Mouse (Mus musculus): ENCODE results near the gene Ubfd1. TPM values are rescaled to one million over a fixed set of nuclear protein-coding genes. Genes with fewer than 3 reads are reported as not detected.

Gene Ubfd1
- polyA plus RNA-seq, 1 experiment from 2014 or later: 110 TPM

DNA sequence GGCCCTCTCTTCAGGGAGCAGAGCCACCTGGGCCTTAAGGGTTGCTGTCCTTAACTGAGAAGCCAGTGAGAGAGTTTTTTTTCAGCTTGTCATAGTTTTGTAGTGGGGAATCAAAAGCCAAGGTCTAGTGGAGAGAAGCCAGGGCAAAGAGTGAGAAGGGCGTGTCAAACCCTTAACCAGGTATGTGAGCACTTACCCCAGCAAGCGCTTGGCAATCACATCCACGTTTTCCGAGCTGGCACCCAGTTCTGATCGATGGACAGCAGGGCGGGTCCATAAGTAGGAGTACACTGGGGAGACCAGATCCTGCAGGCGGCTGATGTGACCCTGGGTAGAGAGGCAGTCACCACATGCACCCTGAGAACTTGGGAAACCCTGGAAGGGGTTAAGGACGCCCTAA, 22.9 kb upstream of the Ubfd1 start:
- Histone ChIP-seq H3K27me3 (ENCODE audit: control insufficient read depth, insufficient read depth, low read length) (no peaks in the 10 kb centered on the region), H3K4me2 (ENCODE audit: low read depth) (no peak overlapping the region), H3K4me3 (ENCODE audit: low read depth, low read length) (no peak overlapping the region), H3K36me3 (ENCODE audit: control insufficient read depth, insufficient read depth, low read length) (peaks cover 3% of the 10 kb centered on the region), H3K9ac (ENCODE audit: low read length) (no peak overlapping the region), H3K27ac (ENCODE audit: low read depth, low read length) (no peak overlapping the region), H3K4me1 (ENCODE audit: control insufficient read depth, insufficient read depth, low read length) (no peaks in the 10 kb centered on the region), H3K9me3 (ENCODE audit: control insufficient read depth, low read length) (no peaks in the 10 kb centered on the region)
- DNase-seq (ENCODE audit: low spot score) (no peak), ATAC-seq (ENCODE audit: insufficient read depth, low FRiP score, low TSS enrichment) (no peak)
- WGBS: 90% methylated on average over 8 of the region's 8 CpGs

DNA sequence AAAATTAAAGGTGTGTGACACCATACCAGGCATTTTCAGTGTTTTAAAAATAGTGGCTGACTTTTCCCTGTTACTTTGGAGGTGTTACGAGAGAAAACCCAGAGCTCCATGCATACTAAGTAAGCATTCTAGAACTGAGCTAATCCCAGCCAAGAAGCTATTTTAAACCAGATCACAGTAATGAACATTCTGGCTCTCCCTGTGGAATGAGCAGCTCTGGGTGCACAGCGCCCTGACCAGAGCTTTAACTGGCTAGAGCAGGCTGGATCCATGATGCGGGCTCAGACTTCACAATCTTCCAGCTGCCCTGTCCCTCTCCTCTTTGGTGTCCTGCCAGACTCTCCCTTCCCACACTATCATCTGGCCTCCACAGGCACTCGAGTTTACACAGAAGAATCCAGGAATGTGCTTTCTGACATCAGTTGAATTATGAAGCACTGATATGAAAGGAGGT, 21.8 kb upstream of the Ubfd1 start:
- H3K9me3 ChIP-seq (ENCODE audit: control insufficient read depth, low read length): no peaks in the 10 kb centered on the region
- H3K27ac ChIP-seq (ENCODE audit: low read depth, low read length): no peak overlapping the region
- WGBS: 88% methylated on average over 4 of the region's 4 CpGs
- ATAC-seq (ENCODE audit: insufficient read depth, low FRiP score, low TSS enrichment): no peak
- no peaks in the 10 kb centered on the region; the same call in 1 of the 2 replicates for H3K36me3 ChIP-seq (ENCODE audit: control insufficient read depth, insufficient read depth, low read length)
- H3K4me3 ChIP-seq (ENCODE audit: low read depth, low read length): no peak overlapping the region
- H3K27me3 ChIP-seq (ENCODE audit: control insufficient read depth, insufficient read depth, low read length): no peaks in the 10 kb centered on the region
- no peak overlapping the region for H3K9ac ChIP-seq (ENCODE audit: low read length)
- no peak for DNase-seq (ENCODE audit: low spot score)
- no peak overlapping the region for H3K4me2 ChIP-seq (ENCODE audit: low read depth)
- no peaks in the 10 kb centered on the region for H3K4me1 ChIP-seq (ENCODE audit: control insufficient read depth, insufficient read depth, low read length)

DNA sequence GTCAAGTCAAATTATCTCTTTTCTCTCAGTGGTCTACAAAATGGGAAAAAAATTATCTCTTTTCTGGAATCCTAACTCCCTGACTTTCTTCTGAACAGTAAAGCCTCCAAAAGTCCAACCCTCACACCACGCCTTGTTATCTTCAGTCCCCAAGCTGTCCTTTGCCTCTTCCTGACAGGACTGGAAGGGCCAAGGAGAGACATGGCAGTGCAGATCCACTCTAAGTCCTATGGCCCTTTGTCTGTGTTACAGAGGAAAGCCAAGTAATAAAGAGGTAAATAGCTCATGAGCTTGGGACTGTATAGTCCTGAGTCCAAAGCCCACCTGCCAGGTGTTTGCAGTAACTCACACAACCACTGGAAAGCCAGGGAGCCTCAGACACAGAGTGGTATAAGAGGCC, 21.3 kb upstream of the Ubfd1 start:
- Histone ChIP-seq H3K9ac (ENCODE audit: low read length) (no peak overlapping the region), H3K27ac (ENCODE audit: low read depth, low read length) (no peak overlapping the region), H3K36me3 (ENCODE audit: control insufficient read depth, insufficient read depth, low read length) (no peaks in the 10 kb centered on the region; the same call in 1 of the 2 replicates), H3K4me1 (ENCODE audit: control insufficient read depth, insufficient read depth, low read length) (no peaks in the 10 kb centered on the region), H3K4me2 (ENCODE audit: low read depth) (no peak overlapping the region), H3K4me3 (ENCODE audit: low read depth, low read length) (no peak overlapping the region), H3K9me3 (ENCODE audit: control insufficient read depth, low read length) (no peaks in the 10 kb centered on the region), H3K27me3 (ENCODE audit: control insufficient read depth, insufficient read depth, low read length) (no peaks in the 10 kb centered on the region)
- WGBS: 100% methylated on average over 1 of the region's 1 CpGs
- no peak for ATAC-seq (ENCODE audit: insufficient read depth, low FRiP score, low TSS enrichment)
- DNase-seq (ENCODE audit: low spot score): no peak

DNA sequence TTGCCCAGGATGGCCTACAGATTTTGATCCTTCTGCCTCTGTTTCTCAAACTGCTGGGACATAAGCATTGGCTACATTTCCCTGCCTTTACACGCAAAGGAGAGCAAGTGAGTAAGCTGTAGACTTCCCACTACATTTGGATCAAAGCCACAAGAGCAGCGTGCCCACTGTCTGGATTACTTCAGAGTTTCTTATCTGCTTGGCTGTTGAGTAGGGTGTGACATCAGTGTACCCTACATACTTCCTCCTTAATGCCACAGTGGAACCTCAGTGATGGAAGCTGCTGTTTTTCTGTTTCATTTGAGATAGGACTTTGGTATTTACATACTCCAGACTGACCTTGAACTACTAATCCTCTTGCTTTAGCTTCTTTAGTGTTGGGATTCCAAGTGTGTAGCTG, 20.2 kb upstream of the Ubfd1 start:
- Histone ChIP-seq H3K27ac (ENCODE audit: low read depth, low read length) (no peak overlapping the region), H3K9me3 (ENCODE audit: control insufficient read depth, low read length) (no peaks in the 10 kb centered on the region), H3K9ac (ENCODE audit: low read length) (no peak overlapping the region), H3K36me3 (ENCODE audit: control insufficient read depth, insufficient read depth, low read length) (no peaks in the 10 kb centered on the region; the same call in 1 of the 2 replicates), H3K4me1 (ENCODE audit: control insufficient read depth, insufficient read depth, low read length) (no peaks in the 10 kb centered on the region), H3K27me3 (ENCODE audit: control insufficient read depth, insufficient read depth, low read length) (no peaks in the 10 kb centered on the region), H3K4me2 (ENCODE audit: low read depth) (no peak overlapping the region), H3K4me3 (ENCODE audit: low read depth, low read length) (no peak overlapping the region)
- no peak for ATAC-seq (ENCODE audit: insufficient read depth, low FRiP score, low TSS enrichment)
- DNase-seq (ENCODE audit: low spot score): no peak
- WGBS: 96% methylated on average over 2 of the region's 2 CpGs

DNA sequence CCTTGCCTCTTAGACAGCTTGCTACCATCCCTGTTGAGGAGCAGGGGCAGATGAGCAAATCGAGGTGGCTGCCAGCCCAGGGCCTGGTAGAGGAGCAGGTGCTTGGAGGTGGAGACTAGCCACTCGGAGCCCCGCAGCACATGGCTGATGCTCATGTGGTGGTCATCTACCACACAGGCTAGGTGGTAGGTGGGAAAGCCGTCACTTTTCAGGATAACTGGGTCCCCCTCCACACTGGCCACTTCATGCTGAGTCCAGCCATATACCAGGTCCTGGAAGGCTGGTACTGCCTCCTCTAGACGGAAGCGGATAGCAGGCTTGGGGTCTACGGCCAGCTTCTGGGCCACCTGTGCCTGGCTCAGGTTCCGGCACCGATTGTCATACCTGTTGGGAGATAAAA, 18.8 kb upstream of the Ubfd1 start:
- no peak overlapping the region for H3K4me3 ChIP-seq (ENCODE audit: low read depth, low read length)
- no peak for ATAC-seq (ENCODE audit: insufficient read depth, low FRiP score, low TSS enrichment)
- no peak overlapping the region for H3K27ac ChIP-seq (ENCODE audit: low read depth, low read length)
- H3K4me2 ChIP-seq (ENCODE audit: low read depth): no peak overlapping the region
- no peak for DNase-seq (ENCODE audit: low spot score)
- no peaks in the 10 kb centered on the region for H3K4me1 ChIP-seq (ENCODE audit: control insufficient read depth, insufficient read depth, low read length)
- H3K9me3 ChIP-seq (ENCODE audit: control insufficient read depth, low read length): no peaks in the 10 kb centered on the region
- H3K27me3 ChIP-seq (ENCODE audit: control insufficient read depth, insufficient read depth, low read length): no peaks in the 10 kb centered on the region
- 95% methylated on average over 9 of the region's 9 CpGs for WGBS
- no peaks in the 10 kb centered on the region; the same call in 1 of the 2 replicates for H3K36me3 ChIP-seq (ENCODE audit: control insufficient read depth, insufficient read depth, low read length)
- no peak overlapping the region for H3K9ac ChIP-seq (ENCODE audit: low read length)

DNA sequence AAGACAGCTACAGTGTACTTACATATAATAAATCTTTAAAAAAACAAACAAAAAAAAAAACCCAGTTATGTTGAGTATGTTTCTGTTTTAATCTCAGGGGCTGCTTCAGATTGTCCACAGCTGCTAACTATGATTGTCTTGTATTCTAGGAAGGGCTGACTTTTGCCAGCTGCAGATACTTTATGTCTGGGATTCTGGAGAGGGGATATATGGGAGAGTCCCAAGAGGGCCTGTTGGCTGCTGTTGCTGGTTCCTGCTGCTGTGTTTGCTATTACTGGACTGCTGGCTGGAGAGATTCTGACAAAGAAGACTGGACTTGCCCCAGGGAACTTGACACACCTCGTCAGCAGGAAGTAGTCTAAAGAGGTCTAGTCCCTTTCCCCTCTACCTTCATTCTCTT, 16.1 kb upstream of the Ubfd1 start:
- Histone ChIP-seq H3K36me3 (ENCODE audit: control insufficient read depth, insufficient read depth, low read length) (no peaks in the 10 kb centered on the region; the same call in 1 of the 2 replicates), H3K4me3 (ENCODE audit: low read depth, low read length) (no peak overlapping the region)

DNA sequence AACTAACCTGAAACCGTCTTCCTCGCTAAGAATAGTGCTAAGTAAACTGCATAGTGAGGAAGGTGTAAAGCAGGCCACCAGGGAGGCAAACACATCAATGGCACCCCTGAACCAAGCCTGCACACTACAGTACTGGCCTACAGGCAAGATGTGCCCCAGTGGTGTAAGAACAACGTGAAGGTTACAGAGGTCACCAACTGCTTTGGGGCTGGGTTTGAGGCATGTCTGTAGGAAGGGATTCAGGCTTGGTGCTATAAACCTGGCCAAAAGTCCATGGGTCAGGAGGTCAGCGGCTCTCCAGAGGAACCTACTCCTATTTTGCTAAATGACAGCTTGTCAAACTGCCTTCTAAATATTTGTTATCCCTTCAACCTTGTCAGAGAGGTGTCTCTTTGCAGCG, 10.3 kb upstream of the Ubfd1 start:
- no peak for DNase-seq (ENCODE audit: low spot score)
- no peaks in the 10 kb centered on the region for H3K9me3 ChIP-seq (ENCODE audit: control insufficient read depth, low read length)
- no peaks in the 10 kb centered on the region for H3K4me1 ChIP-seq (ENCODE audit: control insufficient read depth, insufficient read depth, low read length)
- no peak overlapping the region for H3K4me3 ChIP-seq (ENCODE audit: low read depth, low read length)
- no peak for ATAC-seq (ENCODE audit: insufficient read depth, low FRiP score, low TSS enrichment)
- no peaks in the 10 kb centered on the region for H3K27me3 ChIP-seq (ENCODE audit: control insufficient read depth, insufficient read depth, low read length)
- 91% methylated on average over 5 of the region's 5 CpGs for WGBS
- H3K36me3 ChIP-seq (ENCODE audit: control insufficient read depth, insufficient read depth, low read length): peaks cover 6% of the 10 kb centered on the region
- H3K9ac ChIP-seq (ENCODE audit: low read length): no peak overlapping the region
- no peak overlapping the region for H3K4me2 ChIP-seq (ENCODE audit: low read depth)
- H3K27ac ChIP-seq (ENCODE audit: low read depth, low read length): no peak overlapping the region

More for the DNA sequence above, 16.1 kb upstream of the Ubfd1 start:
- H3K4me1 ChIP-seq (ENCODE audit: control insufficient read depth, insufficient read depth, low read length): no peaks in the 10 kb centered on the region
- H3K4me2 ChIP-seq (ENCODE audit: low read depth): no peak overlapping the region
- no peak for ATAC-seq (ENCODE audit: insufficient read depth, low FRiP score, low TSS enrichment)
- no peak overlapping the region for H3K9ac ChIP-seq (ENCODE audit: low read length)
- DNase-seq (ENCODE audit: low spot score): no peak
- no peaks in the 10 kb centered on the region for H3K27me3 ChIP-seq (ENCODE audit: control insufficient read depth, insufficient read depth, low read length)
- no peaks in the 10 kb centered on the region for H3K9me3 ChIP-seq (ENCODE audit: control insufficient read depth, low read length)
- 83% methylated on average over 1 of the region's 1 CpGs for WGBS
- H3K27ac ChIP-seq (ENCODE audit: low read depth, low read length): no peak overlapping the region

DNA sequence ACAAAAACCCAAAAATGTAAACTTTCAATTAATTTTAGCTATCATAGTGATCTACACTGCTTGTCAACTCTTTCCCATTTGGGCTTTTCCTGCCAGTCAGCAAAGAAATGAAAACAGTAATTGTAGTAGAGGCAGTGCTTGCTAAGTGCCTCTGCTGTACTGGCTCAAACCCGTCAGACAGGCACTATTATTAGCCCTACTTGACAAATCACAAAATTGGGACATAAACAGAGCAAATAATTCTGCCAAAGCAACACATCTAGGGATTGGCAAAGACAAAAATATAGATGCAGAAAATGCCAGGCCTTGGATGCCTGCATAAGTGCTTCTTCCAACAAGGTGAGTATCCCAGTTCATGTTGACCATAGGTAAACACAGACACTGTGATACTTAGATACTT, 1.3 kb upstream of the Ubfd1 start:
- Histone ChIP-seq H3K27ac (ENCODE audit: low read depth, low read length) (no peak overlapping the region), H3K4me1 (ENCODE audit: control insufficient read depth, insufficient read depth, low read length) (peaks cover 13% of the 10 kb centered on the region), H3K4me2 (ENCODE audit: low read depth) (peak overlapping the region; percentile 82), H3K9ac (ENCODE audit: low read length) (no peak overlapping the region), H3K9me3 (ENCODE audit: control insufficient read depth, low read length) (no peaks in the 10 kb centered on the region), H3K27me3 (ENCODE audit: control insufficient read depth, insufficient read depth, low read length) (no peaks in the 10 kb centered on the region), H3K4me3 (ENCODE audit: low read depth, low read length) (no peak overlapping the region; the same call in 1 of the 2 replicates), H3K36me3 (ENCODE audit: control insufficient read depth, insufficient read depth, low read length) (no peaks in the 10 kb centered on the region)
- ATAC-seq (ENCODE audit: insufficient read depth, low FRiP score, low TSS enrichment): no peak
- no peak for DNase-seq (ENCODE audit: low spot score)
- WGBS: 76% methylated on average over 1 of the region's 1 CpGs

DNA sequence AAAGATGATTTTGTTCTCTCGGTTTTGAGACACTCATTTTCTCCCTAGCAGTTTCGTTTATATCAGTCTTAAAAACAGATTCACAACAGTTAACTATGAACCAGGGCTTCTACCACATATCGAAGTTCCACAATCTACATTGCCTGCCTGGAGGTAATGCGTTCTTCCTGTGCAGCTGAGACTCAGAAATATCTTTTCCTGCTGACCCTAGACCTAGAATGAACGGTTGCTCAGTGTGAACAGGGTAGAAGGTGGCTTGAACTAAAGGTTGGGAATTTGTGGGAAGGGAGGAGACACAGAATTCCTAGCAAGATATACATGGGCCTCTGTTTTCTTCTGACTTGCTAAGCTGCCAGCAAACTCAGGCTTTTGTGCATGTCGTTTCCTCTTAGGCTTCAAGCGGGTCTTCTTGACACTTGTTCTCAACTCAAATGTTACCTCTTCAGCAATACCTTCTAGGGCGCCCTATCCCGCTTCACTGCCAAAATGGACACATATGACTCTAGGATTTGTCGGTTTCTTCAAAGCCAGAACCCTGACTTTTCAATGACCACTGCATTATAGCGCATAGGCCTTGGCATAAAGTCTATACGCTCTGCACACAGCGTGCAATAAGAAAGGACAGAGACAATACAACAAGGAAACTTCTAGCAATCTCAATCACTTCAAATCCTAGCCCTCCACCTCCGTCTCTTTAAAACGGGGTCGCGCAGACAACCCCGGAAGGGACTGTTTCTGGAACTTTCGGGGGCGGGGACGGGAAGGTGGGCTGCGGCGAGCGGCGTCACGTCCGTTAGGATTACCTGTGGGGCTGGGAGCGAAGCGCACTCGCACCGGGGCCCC, 652 bp upstream of the Ubfd1 start:
- DNase-seq (ENCODE audit: low spot score) (peak; percentile 31), ATAC-seq (ENCODE audit: insufficient read depth, low FRiP score, low TSS enrichment) (no peak)
- peak overlapping the region; percentile 98 for H3K9ac ChIP-seq (ENCODE audit: low read length)
- H3K4me1 ChIP-seq (ENCODE audit: control insufficient read depth, insufficient read depth, low read length): peaks cover 13% of the 10 kb centered on the region
- H3K4me2 ChIP-seq (ENCODE audit: low read depth): peak overlapping the region; percentile 82
- H3K27me3 ChIP-seq (ENCODE audit: control insufficient read depth, insufficient read depth, low read length): no peaks in the 10 kb centered on the region
- WGBS: 22% methylated on average over 31 of the region's 31 CpGs
- no peaks in the 10 kb centered on the region for H3K36me3 ChIP-seq (ENCODE audit: control insufficient read depth, insufficient read depth, low read length)
- H3K4me3 ChIP-seq (ENCODE audit: low read depth, low read length): peak overlapping the region; percentile 100
- H3K9me3 ChIP-seq (ENCODE audit: control insufficient read depth, low read length): no peaks in the 10 kb centered on the region
- peak overlapping the region; percentile 89 for H3K27ac ChIP-seq (ENCODE audit: low read depth, low read length)
